Mouse (Mus musculus): ENCODE measurements around the gene Ccdc69. TPM values are rescaled to one million over a fixed set of nuclear protein-coding genes. Genes with fewer than 3 reads are reported as not detected.

Ccdc69 gene
- polyA plus RNA-seq, 1 experiment from 2014 or later: 1.0 TPM

- H3K4me3 ChIP-seq: peak overlapping the region; percentile 61
- no peak for ATAC-seq
- H3K4me1 ChIP-seq: peaks cover 39% of the 10 kb centered on the region
- H3K9me3 ChIP-seq (replicated peaks): no peaks in the 10 kb centered on the region
- peaks cover 22% of the 10 kb centered on the region for H3K27me3 ChIP-seq (replicated peaks)
- peak overlapping the region; percentile 54 for H3K9ac ChIP-seq
- peak overlapping the region; percentile 62; the same call in 1 of the 2 replicates for H3K27ac ChIP-seq
- no peaks in the 10 kb centered on the region for H3K36me3 ChIP-seq
- H3K4me2 ChIP-seq: peak overlapping the region; percentile 86
- 19% methylated on average over 5 of the region's 5 CpGs for WGBS (ENCODE audit: insufficient replicate concordance)
Observed at GRCm38 (mm10) chr11:55032286-55032685, 45.6 kb downstream of the Ccdc69 start.

GRCm38 (mm10) chr11:55031991-55032280, 46.0 kb downstream of the Ccdc69 start:
- H3K4me3 ChIP-seq: peak overlapping the region; percentile 61
- peaks cover 43% of the 10 kb centered on the region for H3K4me1 ChIP-seq
- H3K4me2 ChIP-seq: peak overlapping the region; percentile 86
- peak overlapping the region; percentile 62; the same call in 1 of the 2 replicates for H3K27ac ChIP-seq
- ATAC-seq: no peak
- WGBS (ENCODE audit: insufficient replicate concordance): 40% methylated on average over 1 of the region's 4 CpGs
- peak overlapping the region; percentile 54 for H3K9ac ChIP-seq
- peaks cover 22% of the 10 kb centered on the region for H3K27me3 ChIP-seq (replicated peaks)
- H3K36me3 ChIP-seq: no peaks in the 10 kb centered on the region
- no peaks in the 10 kb centered on the region for H3K9me3 ChIP-seq (replicated peaks)

- peak overlapping the region; percentile 86 for H3K4me2 ChIP-seq
- H3K4me1 ChIP-seq: peaks cover 46% of the 10 kb centered on the region
- no peaks in the 10 kb centered on the region for H3K9me3 ChIP-seq (replicated peaks)
- no peak for ATAC-seq
- no peaks in the 10 kb centered on the region for H3K36me3 ChIP-seq
- H3K9ac ChIP-seq: no peak overlapping the region
- peak overlapping the region; percentile 62; the same call in 1 of the 2 replicates for H3K27ac ChIP-seq
- peaks cover 22% of the 10 kb centered on the region for H3K27me3 ChIP-seq (replicated peaks)
- WGBS (ENCODE audit: insufficient replicate concordance): 23% methylated on average over 10 of the region's 10 CpGs
- H3K4me3 ChIP-seq: peak overlapping the region; percentile 61
Observed at GRCm38 (mm10) chr11:55031211-55031990, 46.5 kb downstream of the Ccdc69 start.

- peaks cover 62% of the 10 kb centered on the region for H3K4me1 ChIP-seq
- 33% methylated on average over 2 of the region's 2 CpGs for WGBS (ENCODE audit: insufficient replicate concordance)
- no peak overlapping the region for H3K4me3 ChIP-seq
- peaks cover 9% of the 10 kb centered on the region for H3K27me3 ChIP-seq (replicated peaks)
- no peak for ATAC-seq
- no peaks in the 10 kb centered on the region for H3K9me3 ChIP-seq (replicated peaks)
- H3K36me3 ChIP-seq: 0 out of 2 replicates have a peak, but pooled peaks cover 3% of the 10 kb centered on the region
- peak overlapping the region; percentile 57 for H3K27ac ChIP-seq
- H3K9ac ChIP-seq: no peak overlapping the region
- H3K4me2 ChIP-seq: no peak overlapping the region
Observed at GRCm38 (mm10) chr11:55028509-55028908, 49.4 kb downstream of the Ccdc69 start.

GRCm38 (mm10) chr11:55027204-55027855, 50.6 kb downstream of the Ccdc69 start:
- H3K4me3 ChIP-seq: no peak overlapping the region
- H3K27ac ChIP-seq: no peak overlapping the region
- peaks cover 4% of the 10 kb centered on the region for H3K27me3 ChIP-seq (replicated peaks)
- H3K4me2 ChIP-seq: no peak overlapping the region
- H3K36me3 ChIP-seq: 0 out of 2 replicates have a peak, but pooled peaks cover 3% of the 10 kb centered on the region
- no peak for ATAC-seq
- H3K4me1 ChIP-seq: peaks cover 62% of the 10 kb centered on the region
- H3K9me3 ChIP-seq (replicated peaks): no peaks in the 10 kb centered on the region
- WGBS (ENCODE audit: insufficient replicate concordance): 56% methylated on average over 2 of the region's 2 CpGs
- H3K9ac ChIP-seq: no peak overlapping the region

- Histone ChIP-seq H3K27me3 (replicated peaks) (no peaks in the 10 kb centered on the region), H3K4me3 (no peak overlapping the region), H3K9me3 (replicated peaks) (no peaks in the 10 kb centered on the region), H3K4me1 (peaks cover 64% of the 10 kb centered on the region), H3K4me2 (no peak overlapping the region), H3K27ac (no peak overlapping the region), H3K9ac (no peak overlapping the region), H3K36me3 (peaks cover 7% of the 10 kb centered on the region; the same call in 1 of the 2 replicates)
- WGBS (ENCODE audit: insufficient replicate concordance): 84% methylated on average over 4 of the region's 4 CpGs
- ATAC-seq: no peak
Observed at GRCm38 (mm10) chr11:55025896-55026295, 52.0 kb downstream of the Ccdc69 start.

GRCm38 (mm10) chr11:55023583-55023982, 54.3 kb downstream of the Ccdc69 start:
- H3K27me3 ChIP-seq (replicated peaks): no peaks in the 10 kb centered on the region
- H3K27ac ChIP-seq: peak overlapping the region; percentile 77
- peaks cover 23% of the 10 kb centered on the region for H3K36me3 ChIP-seq
- peaks cover 80% of the 10 kb centered on the region for H3K4me1 ChIP-seq
- 64% methylated on average over 3 of the region's 3 CpGs for WGBS (ENCODE audit: insufficient replicate concordance)
- H3K4me2 ChIP-seq: peak overlapping the region; percentile 38; the same call in 1 of the 2 replicates
- no peak overlapping the region for H3K9ac ChIP-seq
- ATAC-seq: no peak
- H3K4me3 ChIP-seq: no peak overlapping the region
- H3K9me3 ChIP-seq (replicated peaks): no peaks in the 10 kb centered on the region

GRCm38 (mm10) chr11:55023049-55023564, 54.8 kb downstream of the Ccdc69 start:
- Histone ChIP-seq H3K9me3 (replicated peaks) (no peaks in the 10 kb centered on the region), H3K27ac (peak overlapping the region; percentile 77), H3K4me3 (no peak overlapping the region), H3K4me2 (peak overlapping the region; percentile 38), H3K4me1 (peaks cover 81% of the 10 kb centered on the region), H3K36me3 (peaks cover 25% of the 10 kb centered on the region), H3K27me3 (replicated peaks) (no peaks in the 10 kb centered on the region), H3K9ac (no peak overlapping the region)
- WGBS (ENCODE audit: insufficient replicate concordance): 9% methylated on average over 10 of the region's 10 CpGs
- peak; percentile 76 for ATAC-seq

GRCm38 (mm10) chr11:55022508-55022907, 55.4 kb downstream of the Ccdc69 start:
- no peak overlapping the region for H3K9ac ChIP-seq
- H3K4me1 ChIP-seq: peaks cover 76% of the 10 kb centered on the region
- no peak overlapping the region for H3K4me3 ChIP-seq
- no peaks in the 10 kb centered on the region for H3K9me3 ChIP-seq (replicated peaks)
- 50% methylated on average over 5 of the region's 5 CpGs for WGBS (ENCODE audit: insufficient replicate concordance)
- H3K4me2 ChIP-seq: peak overlapping the region; percentile 38
- peak overlapping the region; percentile 77 for H3K27ac ChIP-seq
- peak; percentile 3; the same call in 1 of the 2 replicates for ATAC-seq
- peaks cover 27% of the 10 kb centered on the region for H3K36me3 ChIP-seq
- H3K27me3 ChIP-seq (replicated peaks): no peaks in the 10 kb centered on the region

- Histone ChIP-seq H3K4me2 (no peak overlapping the region), H3K36me3 (peaks cover 27% of the 10 kb centered on the region), H3K27me3 (replicated peaks) (no peaks in the 10 kb centered on the region), H3K4me3 (no peak overlapping the region), H3K9me3 (replicated peaks) (no peaks in the 10 kb centered on the region), H3K4me1 (peaks cover 71% of the 10 kb centered on the region), H3K9ac (no peak overlapping the region), H3K27ac (no peak overlapping the region)
- ATAC-seq: no peak
- 53% methylated on average over 6 of the region's 6 CpGs for WGBS (ENCODE audit: insufficient replicate concordance)
Observed at GRCm38 (mm10) chr11:55021859-55022258, 56.1 kb downstream of the Ccdc69 start.

GRCm38 (mm10) chr11:55021458-55021857, 56.5 kb downstream of the Ccdc69 start:
- no peak for ATAC-seq
- Histone ChIP-seq H3K4me1 (peaks cover 68% of the 10 kb centered on the region), H3K4me3 (no peak overlapping the region), H3K27ac (no peak overlapping the region), H3K9ac (no peak overlapping the region), H3K27me3 (replicated peaks) (no peaks in the 10 kb centered on the region), H3K4me2 (no peak overlapping the region), H3K36me3 (peaks cover 27% of the 10 kb centered on the region), H3K9me3 (replicated peaks) (no peaks in the 10 kb centered on the region)

GRCm38 (mm10) chr11:55019711-55020110, 58.2 kb downstream of the Ccdc69 start:
- Histone ChIP-seq H3K4me1 (peaks cover 59% of the 10 kb centered on the region), H3K27me3 (replicated peaks) (no peaks in the 10 kb centered on the region), H3K36me3 (peaks cover 34% of the 10 kb centered on the region), H3K4me3 (no peak overlapping the region), H3K9me3 (replicated peaks) (no peaks in the 10 kb centered on the region), H3K9ac (no peak overlapping the region), H3K4me2 (no peak overlapping the region), H3K27ac (no peak overlapping the region)
- no peak for ATAC-seq
- 75% methylated on average over 2 of the region's 2 CpGs for WGBS (ENCODE audit: insufficient replicate concordance)

Data from liver, embryonic 12.5 days (tissue).